Mouse (Mus musculus) liver, adult 2 months (tissue): ENCODE results near the gene Lax1. TPM values are rescaled to one million over a fixed set of nuclear protein-coding genes. Genes with fewer than 3 reads are reported as not detected.

Experiments used
- DNase-seq: peaks from one replicate; pipeline ENCODE4 v3.0.0-alpha.2; 2011; ENCODE audit warnings: low read depth, low spot score; ENCODE audit errors: extremely low read depth
- H3K27ac ChIP-seq: fragments of 200-500 bp; replicated peaks from 2 replicates; pipeline ENCODE4 v1.5.1; 2012; ENCODE audit warnings: low read depth, mild to moderate bottlenecking, control low read depth, inconsistent platforms, low read length; ENCODE audit not compliant: insufficient read depth
- H3K27me3 ChIP-seq: fragments of 200-500 bp; 2 replicates; pipeline ENCODE4 v1.6.1; 2012; ENCODE audit warnings: mild to moderate bottlenecking, moderate library complexity, low read length, inconsistent platforms; ENCODE audit not compliant: control insufficient read depth, insufficient read depth
- H3K36me3 ChIP-seq: fragments of 200-500 bp; 2 replicates; pipeline ENCODE4 v1.6.1; 2012; ENCODE audit warnings: low read length, inconsistent platforms; ENCODE audit not compliant: control insufficient read depth, insufficient read depth
- H3K4me1 ChIP-seq: fragments of 200-500 bp; 2 replicates; pipeline ENCODE4 v1.6.1; 2011; ENCODE audit warnings: low read length; ENCODE audit not compliant: control insufficient read depth, insufficient read depth
- H3K4me3 ChIP-seq: fragments of 200-500 bp; 2 replicates; pipeline ENCODE4 v1.5.1; 2011; ENCODE audit warnings: low read depth, mild to moderate bottlenecking, control low read depth, low read length, moderate library complexity; ENCODE audit not compliant: insufficient read depth
- H3K79me2 ChIP-seq: fragments of 200-500 bp; 2 replicates; pipeline ENCODE4 v1.6.1; 2012; ENCODE audit warnings: inconsistent platforms, mild to moderate bottlenecking, low read length, moderate library complexity; ENCODE audit not compliant: control insufficient read depth, insufficient read depth
- H3K9ac ChIP-seq: fragments of 200-500 bp; 2 replicates; pipeline ENCODE4 v1.6.1; 2012; ENCODE audit warnings: low read depth, mild to moderate bottlenecking, control low read depth, inconsistent platforms, low read length
- CTCF ChIP-seq: fragments of 200-500 bp; IDR thresholded peaks from 2 replicates; pipeline ENCODE4 v1.5.1; 2011; ENCODE audit warnings: low read depth, low read length, control low read depth
- POLR2A ChIP-seq: fragments of 200-500 bp; IDR thresholded peaks from 2 replicates; pipeline ENCODE4 v1.6.1; 2011; ENCODE audit warnings: low read length, control low read depth; ENCODE audit not compliant: insufficient read depth; ENCODE audit errors: extremely low read depth
- WGBS: fragments of 180-500 bp; shearing (Covaris S2); methylation state at CpG from one replicate; pipeline ENCODE4 v1.1.7; 2018; 5-methylcytosine and 5-hydroxymethylcytosine counted together
- polyA plus RNA-seq: library from polyadenylated mRNA; depleted of rRNA; stranded (reverse); fragments of >200 nt; gene quantifications from 2 replicates; pipeline ENCODE4 v1.2.3, GENCODE M21; 2012; rRNA removed
- total RNA-seq: library from RNA; depleted of rRNA; stranded (reverse); fragments of >200 nt; gene quantifications from 2 replicates; pipeline ENCODE4 v1.2.3, GENCODE M21; 2014; rRNA removed

Gene Lax1
- total RNA-seq (0.28 and 0.34 TPM in 2 replicates), polyA plus RNA-seq (0.19 and 0.27 TPM in 2 replicates)

GRCm38 (mm10) chr1:133689897-133690296 lies at the start of gene Lax1:
Gene Lax1, minus strand, starts transcription at chr1:133690108.
- no peaks in the 10 kb centered on the region for H3K27me3 ChIP-seq
- H3K36me3 ChIP-seq, result no peaks in the 10 kb centered on the region
- no peak within 1 kb of the TSS for H3K27ac ChIP-seq
- no peak for DNase-seq
- no peak within 1 kb of the TSS for H3K9ac ChIP-seq
- H3K4me3 ChIP-seq, result no peak within 1 kb of the TSS
- no peaks in the 10 kb centered on the region for H3K79me2 ChIP-seq
- peaks cover 18% of the 10 kb centered on the region for H3K4me1 ChIP-seq
- 53% methylated on average over 6 of the region's 6 CpGs for WGBS
- TF ChIP-seq POLR2A (no peak), CTCF (no peak)

- 86% methylated on average over 7 of the region's 7 CpGs for WGBS
- H3K27ac ChIP-seq, result no peak overlapping the region
- TF ChIP-seq CTCF (no peak), POLR2A (no peak)
- H3K27me3 ChIP-seq, result no peaks in the 10 kb centered on the region
- no peaks in the 10 kb centered on the region for H3K79me2 ChIP-seq
- H3K4me3 ChIP-seq, result no peak overlapping the region
- no peak for DNase-seq
- H3K9ac ChIP-seq, result no peak overlapping the region
- no peaks in the 10 kb centered on the region for H3K36me3 ChIP-seq
- no peaks in the 10 kb centered on the region for H3K4me1 ChIP-seq
These were observed 46.8 kb upstream of the Lax1 start for GRCm38 (mm10) chr1:133736664-133737063.

GRCm38 (mm10) chr1:133735995-133736652 lies 46.2 kb upstream of the Lax1 start:
- no peak overlapping the region for H3K9ac ChIP-seq
- no peaks in the 10 kb centered on the region for H3K36me3 ChIP-seq

GRCm38 (mm10) chr1:133732814-133733213 lies 42.9 kb upstream of the Lax1 start:
- no peaks in the 10 kb centered on the region for H3K27me3 ChIP-seq
- H3K27ac ChIP-seq, result no peak overlapping the region
- no peak overlapping the region for H3K9ac ChIP-seq
- no peak for TF ChIP-seq POLR2A
- TF ChIP-seq CTCF, result no peak
- H3K79me2 ChIP-seq, result no peaks in the 10 kb centered on the region
- H3K36me3 ChIP-seq, result no peaks in the 10 kb centered on the region
- no peak overlapping the region for H3K4me3 ChIP-seq
- no peaks in the 10 kb centered on the region for H3K4me1 ChIP-seq
- 91% methylated on average over 11 of the region's 11 CpGs for WGBS
- DNase-seq, result no peak

More at GRCm38 (mm10) chr1:133735995-133736652, 46.2 kb upstream of the Lax1 start:
- WGBS, result 23% methylated on average over 17 of the region's 17 CpGs
- Histone ChIP-seq H3K27ac (no peak overlapping the region), H3K4me3 (no peak overlapping the region), H3K27me3 (no peaks in the 10 kb centered on the region), H3K79me2 (no peaks in the 10 kb centered on the region), H3K4me1 (no peaks in the 10 kb centered on the region)
- TF ChIP-seq POLR2A, result no peak
- TF ChIP-seq CTCF, result peak; percentile 91
- peak; percentile 16 for DNase-seq

GRCm38 (mm10) chr1:133728339-133728738 lies 38.4 kb upstream of the Lax1 start:
- 79% methylated on average over 7 of the region's 7 CpGs for WGBS
- TF ChIP-seq POLR2A, result no peak
- TF ChIP-seq CTCF, result no peak

GRCm38 (mm10) chr1:133720342-133720741 lies 30.4 kb upstream of the Lax1 start:
- TF ChIP-seq CTCF (no peak), POLR2A (no peak)
- Histone ChIP-seq H3K79me2 (no peaks in the 10 kb centered on the region), H3K27me3 (no peaks in the 10 kb centered on the region), H3K4me1 (no peaks in the 10 kb centered on the region), H3K36me3 (no peaks in the 10 kb centered on the region), H3K9ac (no peak overlapping the region), H3K4me3 (no peak overlapping the region), H3K27ac (no peak overlapping the region)
- no peak for DNase-seq
- WGBS, result 96% methylated on average over 7 of the region's 7 CpGs

More at GRCm38 (mm10) chr1:133728339-133728738, 38.4 kb upstream of the Lax1 start:
- H3K36me3 ChIP-seq, result no peaks in the 10 kb centered on the region
- H3K4me1 ChIP-seq, result no peaks in the 10 kb centered on the region
- DNase-seq, result no peak
- no peak overlapping the region for H3K27ac ChIP-seq
- H3K27me3 ChIP-seq, result no peaks in the 10 kb centered on the region
- H3K9ac ChIP-seq, result no peak overlapping the region
- H3K4me3 ChIP-seq, result no peak overlapping the region
- no peaks in the 10 kb centered on the region for H3K79me2 ChIP-seq
